In genomic region chr13:21997201-21997820, GRCm38 (mm10) we compare ENCODE assay signal across 9 mouse cellular contexts. TPM values are rescaled to one million over a fixed set of nuclear protein-coding genes. Genes with fewer than 3 reads are reported as not detected.
A peak's percentile ranks its signal among the peaks of the same experiment; 100 is the strongest.
DNase-seq lines count a peak whose midpoint lies in the region; ATAC-seq and TF ChIP-seq lines count a peak whose summit lies in the region.
"Had no signal": no experiment of that assay in that cellular context is flagged by ENCODE, and none has a peak within 500 bp of the region (broad histone marks: within the 10 kb centered on the region; RNA-seq: fewer than 3 reads in every experiment).

No protein-coding gene starts in this region.

- no peak overlapping the region for H3K27ac ChIP-seq in lung, postnatal 0 days (ENCODE audit: low read length)
- H3K27ac ChIP-seq in embryonic fibroblast, embryonic 13.5 days (ENCODE audit: insufficient read depth, low read length): no peak overlapping the region
- no peak overlapping the region for H3K27ac ChIP-seq in intestine, postnatal 0 days (ENCODE audit: low read depth, low read length)
- no peak overlapping the region for H3K27ac ChIP-seq in stomach, embryonic 15.5 days

- 0 out of 2 replicates have a peak overlapping the region, but pooled peaks have one; percentile 17 for H3K4me2 ChIP-seq in lung, postnatal 0 days (replicated peaks; ENCODE audit: low read depth, low read length)
- peak overlapping the region; percentile 60 for H3K4me2 ChIP-seq in intestine, postnatal 0 days (replicated peaks; ENCODE audit: low read depth)
- peak overlapping the region; percentile 44 for H3K4me2 ChIP-seq in stomach, embryonic 15.5 days

- H3K36me3 ChIP-seq in lung, postnatal 0 days (ENCODE audit: insufficient read depth, low read length): no peaks in the 10 kb centered on the region
- no peaks in the 10 kb centered on the region for H3K36me3 ChIP-seq in intestine, postnatal 0 days (ENCODE audit: control insufficient read depth, insufficient read depth)
- H3K36me3 ChIP-seq in stomach, embryonic 15.5 days: no peaks in the 10 kb centered on the region

- no peaks in the 10 kb centered on the region for H3K9me3 ChIP-seq in lung, postnatal 0 days (ENCODE audit: low read length)
- H3K9me3 ChIP-seq in intestine, postnatal 0 days (ENCODE audit: control insufficient read depth): no peaks in the 10 kb centered on the region
- no peaks in the 10 kb centered on the region for H3K9me3 ChIP-seq in stomach, embryonic 15.5 days

- no peak for TF ChIP-seq CTCF in lung, postnatal 0 days (IDR thresholded peaks at IDR 0.05)
- TF ChIP-seq CTCF in embryonic fibroblast, embryonic 13.5 days (IDR thresholded peaks at IDR 0.05; ENCODE audit: borderline replicate concordance, insufficient read depth, low read length): no peak
- no peak for TF ChIP-seq CTCF in intestine, postnatal 0 days (IDR thresholded peaks at IDR 0.05; ENCODE audit: low read depth)

- no peaks in the 10 kb centered on the region for H3K4me1 ChIP-seq in lung, postnatal 0 days (ENCODE audit: insufficient read depth, low read depth, low read length)
- H3K4me1 ChIP-seq in embryonic fibroblast, embryonic 13.5 days (ENCODE audit: control insufficient read depth, insufficient read depth, low read length): no peaks in the 10 kb centered on the region
- H3K4me1 ChIP-seq in intestine, postnatal 0 days (replicated peaks; ENCODE audit: control insufficient read depth, insufficient read depth, low read length): no peaks in the 10 kb centered on the region
- peaks cover 12% of the 10 kb centered on the region; the same call in 1 of the 2 replicates for H3K4me1 ChIP-seq in stomach, embryonic 15.5 days

- no peak overlapping the region for H3K9ac ChIP-seq in lung, postnatal 0 days (replicated peaks; ENCODE audit: low read depth)
- no peak overlapping the region for H3K9ac ChIP-seq in intestine, postnatal 0 days (ENCODE audit: low read depth, low read length)
- H3K9ac ChIP-seq in stomach, embryonic 15.5 days: no peak overlapping the region

- DNase-seq in lung, postnatal 0 days (ENCODE audit: low spot score): no peak
- no peak for DNase-seq in lung, postnatal 14 days
- DNase-seq in testis, postnatal 10 days (ENCODE audit: low spot score): no peak
- no peak for DNase-seq in right cerebral cortex, adult 2 months (ENCODE audit: low spot score in 2 of 2)

- TF ChIP-seq EP300 in lung, postnatal 0 days (IDR thresholded peaks at IDR 0.05): no peak

- no peak for TF ChIP-seq POLR2A in embryonic fibroblast, embryonic 13.5 days (IDR thresholded peaks at IDR 0.05; ENCODE audit: low read depth, low read length)

- H3K27me3 ChIP-seq in lung, postnatal 0 days (replicated peaks; ENCODE audit: insufficient read depth, low read length): peaks cover 50% of the 10 kb centered on the region
- peaks cover 76% of the 10 kb centered on the region for H3K27me3 ChIP-seq in intestine, postnatal 0 days (replicated peaks; ENCODE audit: control insufficient read depth, insufficient read depth, low read length)
- H3K27me3 ChIP-seq in stomach, embryonic 15.5 days (replicated peaks): peaks cover 65% of the 10 kb centered on the region

- H3K4me3 ChIP-seq in lung, postnatal 0 days (ENCODE audit: low read depth, low read length): no peak overlapping the region
- peak overlapping the region; percentile 72 for H3K4me3 ChIP-seq in embryonic fibroblast, embryonic 13.5 days (ENCODE audit: insufficient read depth, low read length)
- H3K4me3 ChIP-seq in intestine, postnatal 0 days (ENCODE audit: low read depth, low read length): peak overlapping the region; percentile 37
- peak overlapping the region; percentile 23; the same call in 1 of the 2 replicates for H3K4me3 ChIP-seq in stomach, embryonic 15.5 days (replicated peaks)

- WGBS in lung, postnatal 0 days: 3% methylated on average over 21 of the region's 21 CpGs
- WGBS in intestine, postnatal 0 days: 3% methylated on average over 21 of the region's 21 CpGs
- 3% methylated on average over 21 of the region's 21 CpGs for WGBS in stomach, embryonic 15.5 days

- ATAC-seq in lung, postnatal 0 days: no peak
- ATAC-seq in intestine, postnatal 0 days: no peak
- ATAC-seq in stomach, embryonic 15.5 days (ENCODE audit: insufficient read depth, low FRiP score, low read depth): no peak

RNA-seq across cellular contexts. Expression of gene Prss16, which starts 12.2 kb away (rescaled TPM):
- 0.62 and 1.1 TPM in 2 replicates for polyA plus RNA-seq in lung, postnatal 0 days (2015; fragmentation: Nextera tagmentation; extraction: Ambion mirVana)
- 0.37 and 0.98 TPM in 2 replicates for polyA plus RNA-seq in embryonic fibroblast, embryonic 13.5 days (2011; ENCODE audit: insufficient read length, low read depth, missing spikeins)
- polyA plus RNA-seq in intestine, postnatal 0 days (2015; fragmentation: Nextera tagmentation; extraction: Ambion mirVana): 4.0 and 4.1 TPM in 2 replicates
- polyA plus RNA-seq in stomach, embryonic 15.5 days (2015; fragmentation: Nextera tagmentation; extraction: Ambion mirVana): 0.94 and 1.5 TPM in 2 replicates
- polyA plus RNA-seq: liver, adult 2 months had no signal

RNA-seq across cellular contexts. Expression of gene Pom121l2, which starts 16.3 kb away (rescaled TPM):
- not detected in 2 replicates for polyA plus RNA-seq in lung, postnatal 0 days (2015; fragmentation: Nextera tagmentation; extraction: Ambion mirVana)
- polyA plus RNA-seq in embryonic fibroblast, embryonic 13.5 days (2011; ENCODE audit: insufficient read length, low read depth, missing spikeins): 0.23 and 0.32 TPM in 2 replicates
- polyA plus RNA-seq in intestine, postnatal 0 days (2015; fragmentation: Nextera tagmentation; extraction: Ambion mirVana): not detected in 2 replicates
- polyA plus RNA-seq in stomach, embryonic 15.5 days (2015; fragmentation: Nextera tagmentation; extraction: Ambion mirVana): 0.09 and 0.12 TPM in 2 replicates
- polyA plus RNA-seq: liver, adult 2 months; small intestine, adult 2 months had no signal

RNA-seq across cellular contexts. Expression of gene Hist1h2ah, which starts 38.1 kb away (rescaled TPM):
- polyA plus RNA-seq in lung, postnatal 0 days (2015; fragmentation: Nextera tagmentation; extraction: Ambion mirVana): 4.2 and 5.2 TPM in 2 replicates
- polyA plus RNA-seq in embryonic fibroblast, embryonic 13.5 days (2011; ENCODE audit: insufficient read length, low read depth, missing spikeins): 1.3 TPM in 1 of 2 replicates, not detected in the other
- polyA plus RNA-seq in intestine, postnatal 0 days (2015; fragmentation: Nextera tagmentation; extraction: Ambion mirVana): 3.4 and 5.3 TPM in 2 replicates
- 4.9 and 13.3 TPM in 2 replicates for polyA plus RNA-seq in stomach, embryonic 15.5 days (2015; fragmentation: Nextera tagmentation; extraction: Ambion mirVana)
- polyA plus RNA-seq: liver, adult 2 months had no signal

RNA-seq across cellular contexts. Expression of gene Hist1h2bk, which starts 38.4 kb away (rescaled TPM):
- polyA plus RNA-seq in lung, postnatal 0 days (2015; fragmentation: Nextera tagmentation; extraction: Ambion mirVana): 0.45 and 0.81 TPM in 2 replicates
- polyA plus RNA-seq in embryonic fibroblast, embryonic 13.5 days (2011; ENCODE audit: insufficient read length, low read depth, missing spikeins): 16.3 and 22.3 TPM in 2 replicates
- polyA plus RNA-seq in intestine, postnatal 0 days (2015; fragmentation: Nextera tagmentation; extraction: Ambion mirVana): 0.90 and 1.8 TPM in 2 replicates
- 4.6 and 5.5 TPM in 2 replicates for polyA plus RNA-seq in stomach, embryonic 15.5 days (2015; fragmentation: Nextera tagmentation; extraction: Ambion mirVana)

RNA-seq across cellular contexts. Expression of gene Hist1h4i, which starts 43.9 kb away (rescaled TPM):
- 4.1 and 4.6 TPM in 2 replicates for polyA plus RNA-seq in lung, postnatal 0 days (2015; fragmentation: Nextera tagmentation; extraction: Ambion mirVana)
- 5.6 and 9.1 TPM in 2 replicates for polyA plus RNA-seq in embryonic fibroblast, embryonic 13.5 days (2011; ENCODE audit: insufficient read length, low read depth, missing spikeins)
- polyA plus RNA-seq in intestine, postnatal 0 days (2015; fragmentation: Nextera tagmentation; extraction: Ambion mirVana): 9.4 and 9.9 TPM in 2 replicates
- 19.1 and 19.3 TPM in 2 replicates for polyA plus RNA-seq in stomach, embryonic 15.5 days (2015; fragmentation: Nextera tagmentation; extraction: Ambion mirVana)
